Mouse (Mus musculus): ENCODE data around the gene 2900011O08Rik. TPM values are rescaled to one million over a fixed set of nuclear protein-coding genes. Genes with fewer than 3 reads are reported as not detected.

2900011O08Rik gene
- polyA plus RNA-seq, 1 experiment = not detected

DNA sequence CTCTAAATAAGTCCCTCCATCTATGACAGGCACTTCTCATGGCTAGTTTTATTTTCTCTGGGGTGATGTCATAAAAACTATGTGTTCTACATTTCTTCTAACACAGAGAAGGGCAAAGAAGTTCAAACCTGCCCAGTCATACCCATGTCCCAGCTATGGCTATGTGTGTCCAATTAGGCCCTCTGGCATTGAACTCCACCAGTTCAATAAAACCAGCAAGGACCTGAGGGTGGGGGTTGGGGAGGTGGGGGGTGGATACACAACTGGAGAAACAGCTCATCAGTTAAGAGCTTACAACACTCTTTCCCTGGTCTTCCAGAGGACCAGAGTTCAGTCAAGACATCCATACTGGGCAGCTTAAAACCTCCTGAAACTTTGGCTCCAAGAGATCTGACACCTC is 152.7 kb downstream of the 2900011O08Rik start:
- H3K4me1 ChIP-seq (ENCODE audit: control insufficient read depth, insufficient read depth, low read length) = peaks cover 25% of the 10 kb centered on the region
- H3K27ac ChIP-seq (ENCODE audit: insufficient read depth, low read depth, low read length) = no peak overlapping the region
- no peak for TF ChIP-seq CTCF (IDR thresholded peaks at IDR 0.05; ENCODE audit: low read depth, low read length)
- TF ChIP-seq POLR2A (IDR thresholded peaks at IDR 0.05; ENCODE audit: borderline replicate concordance, low read depth, low read length) = no peak
- no peak overlapping the region for H3K4me3 ChIP-seq (ENCODE audit: insufficient read depth, low read length)

DNA sequence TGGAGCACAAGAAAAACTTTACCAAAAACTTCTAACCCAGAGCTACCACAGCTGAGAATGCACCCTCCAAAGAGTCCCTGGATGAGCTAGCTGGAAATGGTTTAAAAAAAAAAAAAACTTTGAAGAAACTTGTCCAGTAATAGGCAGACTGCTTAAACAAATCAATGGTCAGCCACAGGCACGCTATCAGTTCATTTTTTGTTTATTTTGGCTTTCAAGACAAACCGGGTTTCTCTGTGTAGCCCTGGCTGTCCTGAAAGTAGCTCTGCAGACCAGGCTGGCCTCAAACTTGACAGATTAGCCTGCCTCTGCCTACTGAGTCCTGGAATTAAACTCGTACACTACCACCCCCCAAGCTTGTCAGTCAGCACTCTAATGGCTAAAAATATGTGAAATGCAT is 156.9 kb downstream of the 2900011O08Rik start:
- H3K4me1 ChIP-seq (ENCODE audit: control insufficient read depth, insufficient read depth, low read length) = no peaks in the 10 kb centered on the region; the same call in 1 of the 2 replicates
- H3K27ac ChIP-seq (ENCODE audit: insufficient read depth, low read depth, low read length) = no peak overlapping the region
- TF ChIP-seq POLR2A (IDR thresholded peaks at IDR 0.05; ENCODE audit: borderline replicate concordance, low read depth, low read length) = no peak
- no peak for TF ChIP-seq CTCF (IDR thresholded peaks at IDR 0.05; ENCODE audit: low read depth, low read length)
- H3K4me3 ChIP-seq (ENCODE audit: insufficient read depth, low read length) = no peak overlapping the region

DNA sequence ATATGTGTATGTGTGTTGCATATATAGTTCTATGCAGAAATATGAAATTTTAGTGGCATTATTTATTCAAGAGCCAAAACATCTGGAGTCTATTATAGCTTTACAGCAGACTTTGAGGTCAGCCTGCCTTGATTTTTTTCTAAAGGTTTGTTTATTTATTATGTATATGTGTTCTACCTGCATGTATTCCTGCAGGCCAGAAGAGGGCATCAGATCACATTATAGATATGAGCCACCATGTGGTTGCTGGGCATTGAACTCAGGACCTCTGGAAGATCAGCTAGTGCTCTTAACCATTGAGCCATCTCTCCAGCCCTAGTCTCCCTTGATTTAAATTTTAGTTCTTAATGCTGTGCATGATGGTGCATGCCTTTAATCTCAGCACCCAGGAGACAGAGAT is 161.3 kb downstream of the 2900011O08Rik start:
- H3K27ac ChIP-seq (ENCODE audit: insufficient read depth, low read depth, low read length) = no peak overlapping the region
- H3K4me3 ChIP-seq (ENCODE audit: insufficient read depth, low read length) = no peak overlapping the region
- TF ChIP-seq CTCF (IDR thresholded peaks at IDR 0.05; ENCODE audit: low read depth, low read length) = no peak
- no peak for TF ChIP-seq POLR2A (IDR thresholded peaks at IDR 0.05; ENCODE audit: borderline replicate concordance, low read depth, low read length)
- no peaks in the 10 kb centered on the region for H3K4me1 ChIP-seq (ENCODE audit: control insufficient read depth, insufficient read depth, low read length)

Other genes starting within 250 kb of the 2900011O08Rik start
- 14.4 and 16.7 TPM in 2 replicates for gene Rrn3, start 205.9 kb upstream of the 2900011O08Rik start, polyA plus RNA-seq (2012; ENCODE audit: insufficient read depth, insufficient read length, missing spikeins)
- gene Ntan1, start 167.8 kb upstream of the 2900011O08Rik start, polyA plus RNA-seq (2012; ENCODE audit: insufficient read depth, insufficient read length, missing spikeins) = 81.3 and 90.9 TPM in 2 replicates
- 85.6 and 93.5 TPM in 2 replicates for gene Pdxdc1, start 83.5 kb upstream of the 2900011O08Rik start, polyA plus RNA-seq (2012; ENCODE audit: insufficient read depth, insufficient read length, missing spikeins)
- gene Mpv17l, start 83.4 kb upstream of the 2900011O08Rik start, polyA plus RNA-seq (2012; ENCODE audit: insufficient read depth, insufficient read length, missing spikeins) = 4.8 and 5.8 TPM in 2 replicates
- gene Ifitm7, start 284 bp downstream of the 2900011O08Rik start, polyA plus RNA-seq (2012; ENCODE audit: insufficient read depth, insufficient read length, missing spikeins) = not detected in 2 replicates
- gene Nde1, start 176.7 kb downstream of the 2900011O08Rik start, polyA plus RNA-seq (2012; ENCODE audit: insufficient read depth, insufficient read length, missing spikeins) = 67.5 and 69.0 TPM in 2 replicates
- gene Marf1, start 176.7 kb downstream of the 2900011O08Rik start, polyA plus RNA-seq (2012; ENCODE audit: insufficient read depth, insufficient read length, missing spikeins) = 57.7 and 62.3 TPM in 2 replicates

All from bone marrow macrophage, adult 2 months (primary cell).